In genomic region chr7:19620811-19621210, GRCm38 (mm10) we compare ENCODE assay signal across 21 mouse cellular contexts. TPM values are rescaled to one million over a fixed set of nuclear protein-coding genes. Genes with fewer than 3 reads are reported as not detected.
A peak's percentile ranks its signal among the peaks of the same experiment; 100 is the strongest.
DNase-seq lines count a peak whose midpoint lies in the region; ATAC-seq and TF ChIP-seq lines count a peak whose summit lies in the region.
"Had no signal": no experiment of that assay in that cellular context is flagged by ENCODE, and none has a peak within 500 bp of the region (broad histone marks: within the 10 kb centered on the region; RNA-seq: fewer than 3 reads in every experiment).

No protein-coding gene starts in this region.

- DNase-seq in forebrain, postnatal 0 days: peak; percentile 38
- DNase-seq in R1 (ENCODE audit: low read depth, low spot score): peak; percentile 66
- peak; percentile 69 to 87 for DNase-seq in layer of hippocampus, adult 18-20 months (ENCODE audit: low spot score in 2 of 2)
- DNase-seq in left cerebral cortex, postnatal 14 days (ENCODE audit: low spot score in 2 of 2): peak; percentile 59 to 81
- DNase-seq in liver, embryonic 11.5 days (ENCODE audit: low spot score): no peak
- DNase-seq in gastrocnemius, postnatal 4 days (ENCODE audit: low spot score in 2 of 2): no peak
- DNase-seq: adrenal gland, postnatal 36 days; cerebellum, adult 9-10 months; gastrocnemius, postnatal 25 days; kidney, adult 11 months; thymus, postnatal 25 days had no signal

- H3K36me3 ChIP-seq in forebrain, postnatal 0 days (ENCODE audit: insufficient read depth): no peaks in the 10 kb centered on the region
- no peaks in the 10 kb centered on the region for H3K36me3 ChIP-seq in forebrain, embryonic 12.5 days (replicated peaks)
- H3K36me3 ChIP-seq in liver, embryonic 11.5 days (ENCODE audit: control insufficient read depth, insufficient read depth, low read length): no peaks in the 10 kb centered on the region
- no peaks in the 10 kb centered on the region for H3K36me3 ChIP-seq in midbrain, embryonic 15.5 days (replicated peaks)
- H3K36me3 ChIP-seq: embryonic facial prominence, embryonic 12.5 days; G1E; midbrain, embryonic 13.5 days; neural tube, embryonic 13.5 days had no signal

- H3K9ac ChIP-seq in forebrain, postnatal 0 days: no peak overlapping the region
- no peak overlapping the region for H3K9ac ChIP-seq in forebrain, embryonic 12.5 days
- no peak overlapping the region for H3K9ac ChIP-seq in liver, embryonic 11.5 days (ENCODE audit: low read depth, low read length)
- no peak overlapping the region for H3K9ac ChIP-seq in midbrain, embryonic 15.5 days
- H3K9ac ChIP-seq: embryonic facial prominence, embryonic 12.5 days; limb, embryonic 13.5 days; liver, embryonic 14.5 days; midbrain, embryonic 13.5 days; neural tube, embryonic 13.5 days had no signal

- no peaks in the 10 kb centered on the region for H3K9me3 ChIP-seq in forebrain, postnatal 0 days (ENCODE audit: low read length)
- H3K9me3 ChIP-seq in forebrain, embryonic 12.5 days: no peaks in the 10 kb centered on the region
- H3K9me3 ChIP-seq in liver, embryonic 11.5 days (ENCODE audit: control insufficient read depth, low read length): no peaks in the 10 kb centered on the region
- H3K9me3 ChIP-seq in midbrain, embryonic 15.5 days: no peaks in the 10 kb centered on the region
- H3K9me3 ChIP-seq: embryonic facial prominence, embryonic 12.5 days; G1E; limb, embryonic 13.5 days; midbrain, embryonic 13.5 days; neural tube, embryonic 13.5 days had no signal

- no peaks in the 10 kb centered on the region for H3K4me1 ChIP-seq in forebrain, postnatal 0 days (ENCODE audit: insufficient read depth)
- peaks cover 7% of the 10 kb centered on the region for H3K4me1 ChIP-seq in forebrain, embryonic 12.5 days
- peaks cover 6% of the 10 kb centered on the region; the same call in 1 of the 2 replicates for H3K4me1 ChIP-seq in liver, embryonic 11.5 days (replicated peaks; ENCODE audit: control insufficient read depth, insufficient read depth, low read length)
- 0 out of 2 replicates have a peak, but pooled peaks cover 9% of the 10 kb centered on the region for H3K4me1 ChIP-seq in midbrain, embryonic 15.5 days

- no peak for TF ChIP-seq CTCF in forebrain, postnatal 0 days (IDR thresholded peaks at IDR 0.05; ENCODE audit: low read depth)

- no peak overlapping the region for H3K4me3 ChIP-seq in forebrain, postnatal 0 days (ENCODE audit: low read depth, low read length)
- H3K4me3 ChIP-seq in forebrain, embryonic 12.5 days (replicated peaks): no peak overlapping the region
- H3K4me3 ChIP-seq in liver, embryonic 11.5 days (ENCODE audit: low read depth, low read length): no peak overlapping the region
- H3K4me3 ChIP-seq in midbrain, embryonic 15.5 days: no peak overlapping the region
- H3K4me3 ChIP-seq: embryonic facial prominence, embryonic 12.5 days; erythroblast, embryonic 14.5 days; limb, embryonic 13.5 days; midbrain, embryonic 13.5 days; neural tube, embryonic 13.5 days had no signal

- intact Hi-C loops in left cerebral cortex, postnatal 14 days (cut with DNase I): no loop called here

- ATAC-seq in forebrain, postnatal 0 days: peak; percentile 30; the same call in 1 of the 2 replicates
- no peak for ATAC-seq in forebrain, embryonic 12.5 days (ENCODE audit: low FRiP score)
- no peak for ATAC-seq in liver, embryonic 11.5 days (replicated peaks; ENCODE audit: low FRiP score)
- no peak for ATAC-seq in midbrain, embryonic 15.5 days (replicated peaks)
- ATAC-seq: midbrain, embryonic 13.5 days had no signal

- H3K27me3 ChIP-seq in forebrain, postnatal 0 days (ENCODE audit: insufficient read depth, low read length): no peaks in the 10 kb centered on the region; the same call in 1 of the 2 replicates
- H3K27me3 ChIP-seq in forebrain, embryonic 12.5 days: peaks cover 14% of the 10 kb centered on the region
- H3K27me3 ChIP-seq in liver, embryonic 11.5 days (replicated peaks; ENCODE audit: control insufficient read depth, insufficient read depth, low read length): peaks cover 6% of the 10 kb centered on the region
- 0 out of 2 replicates have a peak, but pooled peaks cover 2% of the 10 kb centered on the region for H3K27me3 ChIP-seq in midbrain, embryonic 15.5 days (replicated peaks)

- H3K27ac ChIP-seq in forebrain, postnatal 0 days (ENCODE audit: low read depth, low read length): no peak overlapping the region
- no peak overlapping the region for H3K27ac ChIP-seq in forebrain, embryonic 12.5 days
- no peak overlapping the region for H3K27ac ChIP-seq in liver, embryonic 11.5 days (ENCODE audit: low read depth, low read length)
- no peak overlapping the region for H3K27ac ChIP-seq in midbrain, embryonic 15.5 days
- H3K27ac ChIP-seq: embryonic facial prominence, embryonic 12.5 days; kidney, postnatal 0 days; limb, embryonic 13.5 days; liver, embryonic 14.5 days; midbrain, embryonic 13.5 days; neural tube, embryonic 13.5 days had no signal

- 74% methylated on average over 7 of the region's 7 CpGs for WGBS in forebrain, postnatal 0 days
- WGBS in forebrain, embryonic 12.5 days: 91% methylated on average over 7 of the region's 7 CpGs
- WGBS in liver, embryonic 11.5 days: 90% methylated on average over 7 of the region's 7 CpGs
- 87% methylated on average over 7 of the region's 7 CpGs for WGBS in midbrain, embryonic 15.5 days

- no peak overlapping the region for H3K4me2 ChIP-seq in forebrain, postnatal 0 days (ENCODE audit: low read depth)
- H3K4me2 ChIP-seq in forebrain, embryonic 12.5 days: no peak overlapping the region
- H3K4me2 ChIP-seq in liver, embryonic 11.5 days: no peak overlapping the region
- H3K4me2 ChIP-seq in midbrain, embryonic 15.5 days: no peak overlapping the region
- H3K4me2 ChIP-seq: embryonic facial prominence, embryonic 12.5 days; limb, embryonic 13.5 days; midbrain, embryonic 13.5 days; neural tube, embryonic 13.5 days had no signal

RNA-seq across cellular contexts. Expression of gene Relb, which starts 8.4 kb away (rescaled TPM):
- 6.5 and 6.9 TPM in 2 replicates for total RNA-seq in forebrain, postnatal 0 days (2014; rRNA removed)
- polyA plus RNA-seq in forebrain, postnatal 0 days (2015; fragmentation: Nextera tagmentation; extraction: Ambion mirVana): 4.5 and 5.4 TPM in 2 replicates
- polyA plus RNA-seq in forebrain, embryonic 12.5 days (2016; fragmentation: Nextera tagmentation; extraction: Ambion mirVana): 3.3 and 3.6 TPM in 2 replicates
- total RNA-seq in layer of hippocampus, adult 18-20 months (2021): 1 to 10 TPM; 9.1 to 9.7 TPM
- 1 to 10 TPM; 6.1 to 6.3 TPM for total RNA-seq in left cerebral cortex, postnatal 14 days (2021)
- polyA plus RNA-seq in liver, embryonic 11.5 days (2014; fragmentation: Nextera tagmentation; extraction: Ambion mirVana): 2.0 and 2.3 TPM in 2 replicates
- 5.5 and 5.9 TPM in 2 replicates for polyA plus RNA-seq in midbrain, embryonic 15.5 days (2015; fragmentation: Nextera tagmentation; extraction: Ambion mirVana)
- total RNA-seq in gastrocnemius, postnatal 4 days (2021): 10 to 100 TPM; 10.4 to 10.7 TPM

RNA-seq across cellular contexts. Expression of gene Clasrp, which starts 16.5 kb away (rescaled TPM):
- 56.0 and 89.0 TPM in 2 replicates for total RNA-seq in forebrain, postnatal 0 days (2014; rRNA removed)
- polyA plus RNA-seq in forebrain, postnatal 0 days (2015; fragmentation: Nextera tagmentation; extraction: Ambion mirVana): 50.1 and 56.8 TPM in 2 replicates
- polyA plus RNA-seq in forebrain, embryonic 12.5 days (2016; fragmentation: Nextera tagmentation; extraction: Ambion mirVana): 66.3 and 67.6 TPM in 2 replicates
- total RNA-seq in layer of hippocampus, adult 18-20 months (2021): 10 to 100 TPM; 79.5 to 81.8 TPM
- 10 to 100 TPM; 84.4 to 84.6 TPM for total RNA-seq in left cerebral cortex, postnatal 14 days (2021)
- 33.4 and 45.5 TPM in 2 replicates for polyA plus RNA-seq in liver, embryonic 11.5 days (2014; fragmentation: Nextera tagmentation; extraction: Ambion mirVana)
- polyA plus RNA-seq in midbrain, embryonic 15.5 days (2015; fragmentation: Nextera tagmentation; extraction: Ambion mirVana): 67.2 and 69.1 TPM in 2 replicates
- 10 to 100 TPM; 29.9 to 32.8 TPM for total RNA-seq in gastrocnemius, postnatal 4 days (2021)

RNA-seq across cellular contexts. Expression of gene Gemin7, which starts 43.4 kb away (rescaled TPM):
- 38.2 and 56.4 TPM in 2 replicates for total RNA-seq in forebrain, postnatal 0 days (2014; rRNA removed)
- polyA plus RNA-seq in forebrain, postnatal 0 days (2015; fragmentation: Nextera tagmentation; extraction: Ambion mirVana): 145 and 148 TPM in 2 replicates
- polyA plus RNA-seq in forebrain, embryonic 12.5 days (2016; fragmentation: Nextera tagmentation; extraction: Ambion mirVana): 120 and 125 TPM in 2 replicates
- 10 to 100 TPM; 44.4 to 45.6 TPM for total RNA-seq in layer of hippocampus, adult 18-20 months (2021)
- total RNA-seq in left cerebral cortex, postnatal 14 days (2021): 10 to 100 TPM; 43.8 to 46.0 TPM
- polyA plus RNA-seq in liver, embryonic 11.5 days (2014; fragmentation: Nextera tagmentation; extraction: Ambion mirVana): 133 and 142 TPM in 2 replicates
- polyA plus RNA-seq in midbrain, embryonic 15.5 days (2015; fragmentation: Nextera tagmentation; extraction: Ambion mirVana): 142 and 155 TPM in 2 replicates
- total RNA-seq in gastrocnemius, postnatal 4 days (2021): 10 to 100 TPM; 52.3 to 56.4 TPM

RNA-seq across cellular contexts. Expression of gene Zfp296, which starts 43.7 kb away (rescaled TPM):
- total RNA-seq in forebrain, postnatal 0 days (2014; rRNA removed): 0.31 and 1.2 TPM in 2 replicates
- polyA plus RNA-seq in forebrain, postnatal 0 days (2015; fragmentation: Nextera tagmentation; extraction: Ambion mirVana): 0.09 and 0.16 TPM in 2 replicates
- 0.18 and 0.34 TPM in 2 replicates for polyA plus RNA-seq in forebrain, embryonic 12.5 days (2016; fragmentation: Nextera tagmentation; extraction: Ambion mirVana)
- total RNA-seq in layer of hippocampus, adult 18-20 months (2021): under 1 TPM; 0.74 to 0.89 TPM
- under 1 TPM; 0.51 to 0.68 TPM for total RNA-seq in left cerebral cortex, postnatal 14 days (2021)
- polyA plus RNA-seq in liver, embryonic 11.5 days (2014; fragmentation: Nextera tagmentation; extraction: Ambion mirVana): 2.3 and 2.4 TPM in 2 replicates
- 0.25 and 0.26 TPM in 2 replicates for polyA plus RNA-seq in midbrain, embryonic 15.5 days (2015; fragmentation: Nextera tagmentation; extraction: Ambion mirVana)
- total RNA-seq in gastrocnemius, postnatal 4 days (2021): under 1 TPM in 1 of 2 experiments, not detected in 1; 0.17 TPM

RNA-seq across cellular contexts. Expression of gene Clptm1, which starts 44.0 kb away (rescaled TPM):
- 93.2 and 109 TPM in 2 replicates for total RNA-seq in forebrain, postnatal 0 days (2014; rRNA removed)
- 111 and 136 TPM in 2 replicates for polyA plus RNA-seq in forebrain, postnatal 0 days (2015; fragmentation: Nextera tagmentation; extraction: Ambion mirVana)
- 85.6 and 87.6 TPM in 2 replicates for polyA plus RNA-seq in forebrain, embryonic 12.5 days (2016; fragmentation: Nextera tagmentation; extraction: Ambion mirVana)
- total RNA-seq in layer of hippocampus, adult 18-20 months (2021): 100 to 1,000 TPM; 133 to 143 TPM
- total RNA-seq in left cerebral cortex, postnatal 14 days (2021): 100 to 1,000 TPM; 156 to 159 TPM
- 89.9 and 94.9 TPM in 2 replicates for polyA plus RNA-seq in liver, embryonic 11.5 days (2014; fragmentation: Nextera tagmentation; extraction: Ambion mirVana)
- polyA plus RNA-seq in midbrain, embryonic 15.5 days (2015; fragmentation: Nextera tagmentation; extraction: Ambion mirVana): 129 and 135 TPM in 2 replicates
- total RNA-seq in gastrocnemius, postnatal 4 days (2021): 10 to 100 TPM; 51.9 to 62.0 TPM

Comparison
In these comparisons a context has a peak if more than half of its experiments do, and no peak if none do; other contexts are left out.
1. DNase-seq: peak in forebrain, postnatal 0 days (single experiment), R1 (single experiment), layer of hippocampus, adult 18-20 months (2 of 2) and left cerebral cortex, postnatal 14 days (2 of 2); none in liver, embryonic 11.5 days (single experiment) and gastrocnemius, postnatal 4 days (0 of 2).